Mouse (Mus musculus) monocyte, adult 59 days (primary cell): Measurements from ENCODE around the gene Cmtm8. TPM values are rescaled to one million over a fixed set of nuclear protein-coding genes. Genes with fewer than 3 reads are reported as not detected.

Experiments used
- total RNA-seq, 2 experiments: library from RNA; stranded (reverse); gene quantifications; one replicate each; pipeline ENCODE4 v1.2.4; 2023

The Cmtm8 gene
- total RNA-seq = 1 to 10 TPM; 2.1 to 2.6 TPM

DNA sequence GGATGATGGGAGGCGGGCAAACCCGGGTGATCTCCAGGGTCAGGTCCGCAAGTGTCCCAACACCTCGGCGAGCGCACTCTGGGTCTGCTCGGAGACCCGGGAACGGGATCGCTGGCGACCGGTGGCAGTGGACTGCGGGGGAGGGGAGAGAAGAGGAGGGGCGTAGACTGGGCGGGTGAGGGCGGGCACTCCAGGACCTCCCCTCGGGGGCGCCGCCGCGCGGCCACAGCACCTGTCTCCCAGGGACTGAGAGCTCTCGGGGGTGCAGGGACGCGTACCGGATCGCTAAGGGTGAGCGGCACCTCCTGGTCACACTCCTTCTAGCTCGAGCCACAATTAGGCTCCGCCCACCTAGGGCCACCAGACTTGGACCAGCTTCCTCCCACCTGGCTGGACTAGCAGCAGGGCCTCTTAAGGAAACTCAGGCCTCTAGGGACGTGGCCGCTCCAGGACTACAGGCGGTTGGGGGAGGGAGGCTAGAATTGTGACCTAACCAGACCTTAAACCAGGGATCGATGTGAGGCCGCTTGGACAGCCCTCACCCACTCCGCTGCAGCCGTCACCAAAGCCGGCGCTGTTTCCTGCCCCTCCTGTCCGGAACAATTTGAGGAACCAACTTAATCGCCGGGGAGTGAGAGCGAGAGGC lies at the start of gene Cmtm8:
Gene Cmtm8 (minus strand): TSS at position 140 of the 646 bp plus-strand sequence.

GRCm38 (mm10) chr9:114781526-114782212 lies 62.3 kb downstream of the Cmtm8 start, which contains the start of gene Cmtm7:
Gene Cmtm7 (minus strand): TSS chr9:114781856.

Other genes with a start within 250 kb of the Cmtm8 start
- gene Cnot10, start 204.0 kb downstream of the Cmtm8 start, total RNA-seq = 10 to 100 TPM; 40.2 to 43.7 TPM
- 10 to 100 TPM; 47.0 to 51.3 TPM for gene Dync1li1, start 155.4 kb downstream of the Cmtm8 start, total RNA-seq
- gene Cmtm6, start 113.0 kb downstream of the Cmtm8 start, total RNA-seq = 100 to 1,000 TPM; 106 to 107 TPM
- gene Cmtm7, start 62.3 kb downstream of the Cmtm8 start, total RNA-seq = 100 to 1,000 TPM; 164 to 202 TPM
- gene Gpd1l, start 89.8 kb upstream of the Cmtm8 start, total RNA-seq = 10 to 100 TPM; 21.7 to 24.5 TPM
- not detected for gene Osbpl10, start 134.4 kb upstream of the Cmtm8 start, total RNA-seq
- 10 to 100 TPM; 73.8 to 92.1 TPM for gene Rps27rt, start 138.6 kb upstream of the Cmtm8 start, total RNA-seq